Mouse (Mus musculus): ENCODE results near the gene Ifnab. TPM values are rescaled to one million over a fixed set of nuclear protein-coding genes. Genes with fewer than 3 reads are reported as not detected.

Gene Ifnab
- total and polyA plus RNA-seq, 2 experiments from 2014 or later: not detected

DNA sequence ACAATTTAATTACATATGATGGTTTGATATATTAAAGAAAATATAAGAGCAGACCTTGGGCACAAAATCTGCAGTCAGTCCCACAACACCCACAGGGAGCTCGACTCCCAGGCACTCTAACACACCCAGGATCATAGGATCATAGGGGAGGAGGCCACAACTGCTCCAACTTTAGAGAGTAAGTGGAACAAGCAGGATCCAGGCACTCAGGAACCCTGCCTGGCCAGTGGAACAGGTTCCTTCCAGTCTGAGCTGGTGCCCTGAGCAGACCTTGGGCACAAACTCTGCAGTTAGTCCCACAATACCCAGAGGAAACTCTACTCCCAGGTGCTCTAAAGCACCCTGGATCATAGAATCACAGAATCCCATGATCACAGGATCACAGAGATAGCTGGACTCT lies 35.7 kb downstream of the Ifnab start:
- no peaks in the 10 kb centered on the region for H3K36me3 ChIP-seq (ENCODE audit: insufficient read depth, low read length)
- WGBS: 56% methylated on average over 1 of the region's 1 CpGs
- H3K9ac ChIP-seq (replicated peaks; ENCODE audit: low read length, poor library complexity, severe bottlenecking): no peak overlapping the region
- H3K9me3 ChIP-seq (ENCODE audit: low read length): no peaks in the 10 kb centered on the region
- no peak for TF ChIP-seq CTCF (IDR thresholded peaks at IDR 0.05)
- H3K27ac ChIP-seq (ENCODE audit: low read depth, low read length): no peak overlapping the region
- no peaks in the 10 kb centered on the region for H3K27me3 ChIP-seq (ENCODE audit: insufficient read depth, low read length)
- no peak overlapping the region for H3K4me3 ChIP-seq (ENCODE audit: low read depth, low read length)
- ATAC-seq (ENCODE audit: low FRiP score): no peak
- DNase-seq (ENCODE audit: low spot score): no peak
- H3K4me1 ChIP-seq (ENCODE audit: insufficient read depth, low read length): no peaks in the 10 kb centered on the region
- H3K4me2 ChIP-seq (ENCODE audit: low read depth, low read length, poor library complexity, severe bottlenecking): no peak overlapping the region

DNA sequence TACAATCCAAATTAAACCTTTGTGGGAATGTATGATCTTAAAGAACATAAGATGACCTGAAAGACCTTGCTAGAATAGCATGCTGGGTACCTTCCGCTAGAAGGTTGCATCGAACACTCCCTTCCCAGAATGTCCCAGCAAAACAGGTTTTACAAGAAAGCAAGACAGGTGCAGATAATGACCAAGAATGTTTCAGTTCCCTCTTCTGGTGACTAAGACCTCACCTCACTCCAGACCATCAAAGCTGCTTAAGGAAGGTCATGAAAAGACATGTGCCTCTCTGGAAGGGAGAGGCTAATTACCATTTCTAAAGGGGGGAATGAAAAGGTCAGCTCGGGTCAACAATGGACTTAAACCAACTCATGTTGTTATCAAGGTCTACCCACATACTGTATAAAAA lies 37.5 kb downstream of the Ifnab start:
- Histone ChIP-seq H3K4me1 (ENCODE audit: insufficient read depth, low read length) (no peaks in the 10 kb centered on the region), H3K36me3 (ENCODE audit: insufficient read depth, low read length) (no peaks in the 10 kb centered on the region), H3K4me2 (ENCODE audit: low read depth, low read length, poor library complexity, severe bottlenecking) (no peak overlapping the region), H3K9me3 (ENCODE audit: low read length) (no peaks in the 10 kb centered on the region), H3K9ac (replicated peaks; ENCODE audit: low read length, poor library complexity, severe bottlenecking) (no peak overlapping the region), H3K4me3 (ENCODE audit: low read depth, low read length) (no peak overlapping the region), H3K27me3 (ENCODE audit: insufficient read depth, low read length) (no peaks in the 10 kb centered on the region), H3K27ac (ENCODE audit: low read depth, low read length) (no peak overlapping the region)
- no peak for TF ChIP-seq CTCF (IDR thresholded peaks at IDR 0.05)
- 73% methylated on average over 3 of the region's 3 CpGs for WGBS
- DNase-seq (ENCODE audit: low spot score): no peak
- ATAC-seq (ENCODE audit: low FRiP score): no peak

- no peak within 1 kb of the TSS for H3K4me2 ChIP-seq (ENCODE audit: low read depth, low read length, poor library complexity, severe bottlenecking)
- H3K4me1 ChIP-seq (ENCODE audit: insufficient read depth, low read length): no peaks in the 10 kb centered on the region
- H3K27ac ChIP-seq (ENCODE audit: low read depth, low read length): no peak within 1 kb of the TSS
- H3K9ac ChIP-seq (replicated peaks; ENCODE audit: low read length, poor library complexity, severe bottlenecking): no peak within 1 kb of the TSS
- TF ChIP-seq CTCF (IDR thresholded peaks at IDR 0.05): no peak
- no peaks in the 10 kb centered on the region for H3K9me3 ChIP-seq (ENCODE audit: low read length)
- H3K4me3 ChIP-seq (ENCODE audit: low read depth, low read length): no peak within 1 kb of the TSS
- no peaks in the 10 kb centered on the region for H3K36me3 ChIP-seq (ENCODE audit: insufficient read depth, low read length)
- no peak for DNase-seq (ENCODE audit: low spot score)
- 58% methylated on average over 2 of the region's 2 CpGs for WGBS
- H3K27me3 ChIP-seq (ENCODE audit: insufficient read depth, low read length): no peaks in the 10 kb centered on the region
- no peak for ATAC-seq (ENCODE audit: low FRiP score)
These were observed 46.8 kb downstream of the Ifnab start, which contains the start of gene Ifna13 for GRCm38 (mm10) chr4:88644359-88644758. Gene Ifna13 (minus strand): TSS chr4:88644459.

- no peak overlapping the region for H3K9ac ChIP-seq (replicated peaks; ENCODE audit: low read length, poor library complexity, severe bottlenecking)
- H3K4me2 ChIP-seq (ENCODE audit: low read depth, low read length, poor library complexity, severe bottlenecking): no peak overlapping the region
- TF ChIP-seq CTCF (IDR thresholded peaks at IDR 0.05): no peak
- DNase-seq (ENCODE audit: low spot score) (no peak), ATAC-seq (ENCODE audit: low FRiP score) (no peak)
- no peak overlapping the region for H3K4me3 ChIP-seq (ENCODE audit: low read depth, low read length)
- H3K27me3 ChIP-seq (ENCODE audit: insufficient read depth, low read length): no peaks in the 10 kb centered on the region
- no peak overlapping the region for H3K27ac ChIP-seq (ENCODE audit: low read depth, low read length)
- no peaks in the 10 kb centered on the region for H3K4me1 ChIP-seq (ENCODE audit: insufficient read depth, low read length)
- H3K36me3 ChIP-seq (ENCODE audit: insufficient read depth, low read length): no peaks in the 10 kb centered on the region
- H3K9me3 ChIP-seq (ENCODE audit: low read length): no peaks in the 10 kb centered on the region
- WGBS: 37% methylated on average over 2 of the region's 2 CpGs
These were observed 48.6 kb downstream of the Ifnab start for GRCm38 (mm10) chr4:88642526-88642925.

GRCm38 (mm10) chr4:88641077-88641831 lies 49.9 kb downstream of the Ifnab start:
- Histone ChIP-seq H3K4me1 (ENCODE audit: insufficient read depth, low read length) (no peaks in the 10 kb centered on the region), H3K4me3 (ENCODE audit: low read depth, low read length) (peak overlapping the region; percentile 22; the same call in 1 of the 2 replicates), H3K9me3 (ENCODE audit: low read length) (no peaks in the 10 kb centered on the region), H3K27me3 (ENCODE audit: insufficient read depth, low read length) (no peaks in the 10 kb centered on the region), H3K27ac (ENCODE audit: low read depth, low read length) (no peak overlapping the region), H3K4me2 (ENCODE audit: low read depth, low read length, poor library complexity, severe bottlenecking) (peak overlapping the region; percentile 44), H3K36me3 (ENCODE audit: insufficient read depth, low read length) (no peaks in the 10 kb centered on the region), H3K9ac (replicated peaks; ENCODE audit: low read length, poor library complexity, severe bottlenecking) (no peak overlapping the region)
- TF ChIP-seq CTCF (IDR thresholded peaks at IDR 0.05): peak; percentile 82
- DNase-seq (ENCODE audit: low spot score) (peak; percentile 95), ATAC-seq (ENCODE audit: low FRiP score) (peak; percentile 93)
- 13% methylated on average over 11 of the region's 11 CpGs for WGBS

GRCm38 (mm10) chr4:88640704-88641076 lies 50.5 kb downstream of the Ifnab start:
- Histone ChIP-seq H3K9me3 (ENCODE audit: low read length) (no peaks in the 10 kb centered on the region), H3K9ac (replicated peaks; ENCODE audit: low read length, poor library complexity, severe bottlenecking) (no peak overlapping the region), H3K36me3 (ENCODE audit: insufficient read depth, low read length) (no peaks in the 10 kb centered on the region), H3K4me1 (ENCODE audit: insufficient read depth, low read length) (no peaks in the 10 kb centered on the region), H3K27me3 (ENCODE audit: insufficient read depth, low read length) (no peaks in the 10 kb centered on the region), H3K4me3 (ENCODE audit: low read depth, low read length) (peak overlapping the region; percentile 22; the same call in 1 of the 2 replicates), H3K4me2 (ENCODE audit: low read depth, low read length, poor library complexity, severe bottlenecking) (peak overlapping the region; percentile 44), H3K27ac (ENCODE audit: low read depth, low read length) (no peak overlapping the region)
- ATAC-seq (ENCODE audit: low FRiP score) (no peak), DNase-seq (ENCODE audit: low spot score) (no peak)
- 62% methylated on average over 8 of the region's 8 CpGs for WGBS
- TF ChIP-seq CTCF (IDR thresholded peaks at IDR 0.05): no peak

Other genes starting within 250 kb of the Ifnab start
Only the 30 nearest of the 32 such genes appear.
- gene Ifna15, start 133.1 kb downstream of the Ifnab start, total RNA-seq (2014; rRNA removed): not detected in 2 replicates
- not detected in 2 replicates for gene Ifna15, start 133.1 kb downstream of the Ifnab start, polyA plus RNA-seq (2015; fragmentation: Nextera tagmentation; extraction: Ambion mirVana)
- not detected in 2 replicates for gene Ifna14, start 119.6 kb downstream of the Ifnab start, total RNA-seq (2014; rRNA removed)
- not detected in 2 replicates for gene Ifna14, start 119.6 kb downstream of the Ifnab start, polyA plus RNA-seq (2015; fragmentation: Nextera tagmentation; extraction: Ambion mirVana)
- not detected in 2 replicates for gene Ifna9, start 99.0 kb downstream of the Ifnab start, total RNA-seq (2014; rRNA removed)
- not detected in 2 replicates for gene Ifna9, start 99.0 kb downstream of the Ifnab start, polyA plus RNA-seq (2015; fragmentation: Nextera tagmentation; extraction: Ambion mirVana)
- gene Ifna12, start 88.0 kb downstream of the Ifnab start, total RNA-seq (2014; rRNA removed): not detected in 2 replicates
- not detected in 2 replicates for gene Ifna12, start 88.0 kb downstream of the Ifnab start, polyA plus RNA-seq (2015; fragmentation: Nextera tagmentation; extraction: Ambion mirVana)
- gene C87499, start 56.9 kb downstream of the Ifnab start, total RNA-seq (2014; rRNA removed): not detected in 2 replicates
- gene C87499, start 56.9 kb downstream of the Ifnab start, polyA plus RNA-seq (2015; fragmentation: Nextera tagmentation; extraction: Ambion mirVana): not detected in 2 replicates
- not detected in 2 replicates for gene Ifna13, start 46.9 kb downstream of the Ifnab start, total RNA-seq (2014; rRNA removed)
- not detected in 2 replicates for gene Ifna13, start 46.9 kb downstream of the Ifnab start, polyA plus RNA-seq (2015; fragmentation: Nextera tagmentation; extraction: Ambion mirVana)
- gene Ifna16, start 14.4 kb downstream of the Ifnab start, total RNA-seq (2014; rRNA removed): not detected in 2 replicates
- not detected in 2 replicates for gene Ifna16, start 14.4 kb downstream of the Ifnab start, polyA plus RNA-seq (2015; fragmentation: Nextera tagmentation; extraction: Ambion mirVana)
- gene Ifna2, start 7.4 kb downstream of the Ifnab start, total RNA-seq (2014; rRNA removed): not detected in 2 replicates
- gene Ifna2, start 7.4 kb downstream of the Ifnab start, polyA plus RNA-seq (2015; fragmentation: Nextera tagmentation; extraction: Ambion mirVana): not detected in 2 replicates
- 0.71 TPM in 1 of 2 replicates, not detected in the other for gene Gm26566, start 30.4 kb upstream of the Ifnab start, total RNA-seq (2014; rRNA removed)
- 0.49 and 1.3 TPM in 2 replicates for gene Gm26566, start 30.4 kb upstream of the Ifnab start, polyA plus RNA-seq (2015; fragmentation: Nextera tagmentation; extraction: Ambion mirVana)
- 148 and 172 TPM in 2 replicates for gene Klhl9, start 31.1 kb upstream of the Ifnab start, total RNA-seq (2014; rRNA removed)
- gene Klhl9, start 31.1 kb upstream of the Ifnab start, polyA plus RNA-seq (2015; fragmentation: Nextera tagmentation; extraction: Ambion mirVana): 77.6 and 82.5 TPM in 2 replicates
- gene Gm13271, start 63.5 kb upstream of the Ifnab start, total RNA-seq (2014; rRNA removed): not detected in 2 replicates
- not detected in 2 replicates for gene Gm13271, start 63.5 kb upstream of the Ifnab start, polyA plus RNA-seq (2015; fragmentation: Nextera tagmentation; extraction: Ambion mirVana)
- not detected in 2 replicates for gene Gm13283, start 68.8 kb upstream of the Ifnab start, total RNA-seq (2014; rRNA removed)
- not detected in 2 replicates for gene Gm13283, start 68.8 kb upstream of the Ifnab start, polyA plus RNA-seq (2015; fragmentation: Nextera tagmentation; extraction: Ambion mirVana)
- gene Gm13290, start 82.5 kb upstream of the Ifnab start, total RNA-seq (2014; rRNA removed): not detected in 2 replicates
- not detected in 2 replicates for gene Gm13290, start 82.5 kb upstream of the Ifnab start, polyA plus RNA-seq (2015; fragmentation: Nextera tagmentation; extraction: Ambion mirVana)
- gene Gm13289, start 85.6 kb upstream of the Ifnab start, total RNA-seq (2014; rRNA removed): not detected in 2 replicates
- not detected in 2 replicates for gene Gm13289, start 85.6 kb upstream of the Ifnab start, polyA plus RNA-seq (2015; fragmentation: Nextera tagmentation; extraction: Ambion mirVana)
- not detected in 2 replicates for gene Gm13272, start 88.5 kb upstream of the Ifnab start, total RNA-seq (2014; rRNA removed)
- gene Gm13272, start 88.5 kb upstream of the Ifnab start, polyA plus RNA-seq (2015; fragmentation: Nextera tagmentation; extraction: Ambion mirVana): not detected in 2 replicates
- not detected in 2 replicates for gene Ifnz, start 90.8 kb upstream of the Ifnab start, total RNA-seq (2014; rRNA removed)
- gene Ifnz, start 90.8 kb upstream of the Ifnab start, polyA plus RNA-seq (2015; fragmentation: Nextera tagmentation; extraction: Ambion mirVana): not detected in 2 replicates
- gene Gm13276, start 94.3 kb upstream of the Ifnab start, total RNA-seq (2014; rRNA removed): not detected in 2 replicates
- gene Gm13276, start 94.3 kb upstream of the Ifnab start, polyA plus RNA-seq (2015; fragmentation: Nextera tagmentation; extraction: Ambion mirVana): not detected in 2 replicates
- gene Gm13277, start 97.3 kb upstream of the Ifnab start, total RNA-seq (2014; rRNA removed): not detected in 2 replicates
- gene Gm13277, start 97.3 kb upstream of the Ifnab start, polyA plus RNA-seq (2015; fragmentation: Nextera tagmentation; extraction: Ambion mirVana): not detected in 2 replicates
- gene Gm13278, start 100.2 kb upstream of the Ifnab start, total RNA-seq (2014; rRNA removed): not detected in 2 replicates
- not detected in 2 replicates for gene Gm13278, start 100.2 kb upstream of the Ifnab start, polyA plus RNA-seq (2015; fragmentation: Nextera tagmentation; extraction: Ambion mirVana)
- gene Gm13275, start 103.1 kb upstream of the Ifnab start, total RNA-seq (2014; rRNA removed): not detected in 2 replicates
- not detected in 2 replicates for gene Gm13275, start 103.1 kb upstream of the Ifnab start, polyA plus RNA-seq (2015; fragmentation: Nextera tagmentation; extraction: Ambion mirVana)
- gene Gm13279, start 106.0 kb upstream of the Ifnab start, total RNA-seq (2014; rRNA removed): not detected in 2 replicates
- not detected in 2 replicates for gene Gm13279, start 106.0 kb upstream of the Ifnab start, polyA plus RNA-seq (2015; fragmentation: Nextera tagmentation; extraction: Ambion mirVana)
- gene Gm13285, start 108.3 kb upstream of the Ifnab start, total RNA-seq (2014; rRNA removed): not detected in 2 replicates
- not detected in 2 replicates for gene Gm13285, start 108.3 kb upstream of the Ifnab start, polyA plus RNA-seq (2015; fragmentation: Nextera tagmentation; extraction: Ambion mirVana)
- not detected in 2 replicates for gene Gm13287, start 111.9 kb upstream of the Ifnab start, total RNA-seq (2014; rRNA removed)
- not detected in 2 replicates for gene Gm13287, start 111.9 kb upstream of the Ifnab start, polyA plus RNA-seq (2015; fragmentation: Nextera tagmentation; extraction: Ambion mirVana)
- gene Gm13288, start 114.2 kb upstream of the Ifnab start, total RNA-seq (2014; rRNA removed): not detected in 2 replicates
- gene Gm13288, start 114.2 kb upstream of the Ifnab start, polyA plus RNA-seq (2015; fragmentation: Nextera tagmentation; extraction: Ambion mirVana): not detected in 2 replicates
- not detected in 2 replicates for gene Ifna7, start 124.9 kb upstream of the Ifnab start, total RNA-seq (2014; rRNA removed)
- gene Ifna7, start 124.9 kb upstream of the Ifnab start, polyA plus RNA-seq (2015; fragmentation: Nextera tagmentation; extraction: Ambion mirVana): not detected in 2 replicates
- not detected in 2 replicates for gene Ifna11, start 128.6 kb upstream of the Ifnab start, total RNA-seq (2014; rRNA removed)
- gene Ifna11, start 128.6 kb upstream of the Ifnab start, polyA plus RNA-seq (2015; fragmentation: Nextera tagmentation; extraction: Ambion mirVana): not detected in 2 replicates
- not detected in 2 replicates for gene Ifna6, start 136.1 kb upstream of the Ifnab start, total RNA-seq (2014; rRNA removed)
- gene Ifna6, start 136.1 kb upstream of the Ifnab start, polyA plus RNA-seq (2015; fragmentation: Nextera tagmentation; extraction: Ambion mirVana): not detected in 2 replicates
- not detected in 2 replicates for gene Ifna5, start 144.2 kb upstream of the Ifnab start, total RNA-seq (2014; rRNA removed)
- not detected in 2 replicates for gene Ifna5, start 144.2 kb upstream of the Ifnab start, polyA plus RNA-seq (2015; fragmentation: Nextera tagmentation; extraction: Ambion mirVana)
- not detected in 2 replicates for gene Ifna4, start 150.5 kb upstream of the Ifnab start, total RNA-seq (2014; rRNA removed)
- gene Ifna4, start 150.5 kb upstream of the Ifnab start, polyA plus RNA-seq (2015; fragmentation: Nextera tagmentation; extraction: Ambion mirVana): not detected in 2 replicates
- not detected in 2 replicates for gene Ifna1, start 158.7 kb upstream of the Ifnab start, total RNA-seq (2014; rRNA removed)
- gene Ifna1, start 158.7 kb upstream of the Ifnab start, polyA plus RNA-seq (2015; fragmentation: Nextera tagmentation; extraction: Ambion mirVana): not detected in 2 replicates

All from midbrain, postnatal 0 days (tissue).